Mouse (Mus musculus): ENCODE data around the gene Vmn2r31.
"Not testable (repeated sequence)": the region's sequence is repeated elsewhere in the genome, so short reads cannot be mapped to it uniquely, and the experiment has no call there.

Vmn2r31 gene

GRCm38 (mm10) chr7:7399603-7400002, at the start of gene Vmn2r31:
Vmn2r31 (minus strand) TSS chr7:7399703.
- DNase-seq (ENCODE audit: low spot score) = not testable (repeated sequence)

- not testable (repeated sequence) for DNase-seq (ENCODE audit: low spot score)
Observed at GRCm38 (mm10) chr7:7374431-7374830, 25.1 kb downstream of the Vmn2r31 start, which contains the start of gene Gm45783. Gm45783 (minus strand) TSS chr7:7374573.

GRCm38 (mm10) chr7:7337509-7337908, 62.0 kb downstream of the Vmn2r31 start, which contains the start of gene Vmn2r30:
Vmn2r30 (minus strand) TSS chr7:7337609.
- DNase-seq (ENCODE audit: low spot score) = not testable (repeated sequence)
